Mouse (Mus musculus): Measurements from ENCODE around the gene Abca15. TPM values are rescaled to one million over a fixed set of nuclear protein-coding genes. Genes with fewer than 3 reads are reported as not detected.
"Not testable (repeated sequence)": the region's sequence is repeated elsewhere in the genome, so short reads cannot be mapped to it uniquely, and the experiment has no call there.

The Abca15 gene
- total RNA-seq (2017) = not detected in 2 replicates

DNA sequence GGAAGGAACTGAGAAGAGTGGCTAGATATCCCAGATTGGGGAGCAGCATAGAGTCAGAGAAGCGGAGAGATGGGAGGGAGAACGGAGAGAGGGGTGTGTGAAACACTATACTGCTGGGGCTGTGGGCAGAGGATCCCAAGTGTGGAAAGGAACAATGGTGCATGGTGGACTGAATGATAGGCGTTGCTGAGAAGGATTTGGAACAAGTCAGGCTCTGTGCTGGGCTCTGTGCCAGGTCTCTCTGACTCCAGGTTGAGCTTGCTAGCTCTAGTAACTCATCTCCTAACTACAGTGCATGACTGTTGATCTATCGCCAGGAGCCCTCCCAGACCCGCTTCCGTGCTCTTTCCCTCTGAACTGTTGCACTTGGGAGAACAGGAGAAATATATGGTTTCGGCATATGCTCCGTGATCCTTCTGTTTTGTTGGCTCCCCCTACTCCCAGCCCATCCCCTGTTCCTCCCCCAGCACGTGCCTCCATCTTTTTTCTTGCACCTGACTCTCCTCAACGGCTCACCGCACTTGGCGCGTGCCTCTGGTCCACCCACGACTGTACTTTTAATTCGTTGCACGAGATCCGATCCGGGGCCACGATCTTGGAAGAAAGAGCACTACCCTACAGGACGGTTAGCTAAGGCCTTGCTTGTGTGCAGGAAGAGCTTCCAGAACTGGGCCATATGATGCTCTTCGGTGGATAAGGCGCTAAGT is at the start of gene Abca15:
TSS of gene Abca15 (plus strand) at position 584 of the 707 bp plus-strand sequence.
- no peak for ATAC-seq (replicated peaks; ENCODE audit: low read depth, poor library complexity, severe bottlenecking)

DNA sequence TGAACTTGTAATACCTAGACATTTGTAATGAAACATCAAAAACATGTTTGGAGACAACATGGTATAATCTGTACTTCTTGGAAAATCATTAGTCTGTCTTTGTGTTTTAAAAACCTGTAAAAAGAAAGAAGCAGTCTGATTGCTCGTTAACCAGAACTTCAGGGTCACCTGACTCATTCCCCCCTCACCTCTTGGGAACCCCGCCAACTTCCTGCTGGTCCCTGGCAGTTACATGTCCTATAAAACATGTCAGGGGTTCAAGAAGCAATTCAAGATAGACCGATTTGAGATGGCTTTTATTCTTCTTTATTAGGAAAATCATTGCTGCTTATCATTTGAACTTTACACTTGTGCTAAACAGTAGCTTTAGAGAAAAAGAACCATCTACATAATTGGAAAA is 43.2 kb upstream of the Abca15 start:
- ATAC-seq (replicated peaks; ENCODE audit: low read depth, poor library complexity, severe bottlenecking) = no peak

DNA sequence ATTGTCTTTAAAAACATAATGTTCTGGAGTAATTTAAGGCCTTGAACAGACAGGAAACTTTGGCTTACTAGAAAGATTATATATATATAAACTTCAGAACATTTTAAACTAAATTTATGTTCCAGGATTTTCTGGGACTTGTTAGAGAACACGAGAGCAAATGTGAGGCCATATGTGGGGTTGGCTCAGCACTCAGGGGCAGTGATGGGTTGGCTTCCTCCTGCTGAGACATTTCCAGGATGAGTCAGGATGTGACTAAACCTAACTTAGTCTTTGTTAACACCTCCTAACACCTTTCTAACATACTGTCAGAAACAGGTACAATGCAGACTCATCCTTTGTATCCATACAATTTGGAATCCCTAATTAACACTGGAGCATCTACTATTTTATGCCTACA is 12.4 kb upstream of the Abca15 start:
- ATAC-seq (replicated peaks; ENCODE audit: low read depth, poor library complexity, severe bottlenecking) = no peak

DNA sequence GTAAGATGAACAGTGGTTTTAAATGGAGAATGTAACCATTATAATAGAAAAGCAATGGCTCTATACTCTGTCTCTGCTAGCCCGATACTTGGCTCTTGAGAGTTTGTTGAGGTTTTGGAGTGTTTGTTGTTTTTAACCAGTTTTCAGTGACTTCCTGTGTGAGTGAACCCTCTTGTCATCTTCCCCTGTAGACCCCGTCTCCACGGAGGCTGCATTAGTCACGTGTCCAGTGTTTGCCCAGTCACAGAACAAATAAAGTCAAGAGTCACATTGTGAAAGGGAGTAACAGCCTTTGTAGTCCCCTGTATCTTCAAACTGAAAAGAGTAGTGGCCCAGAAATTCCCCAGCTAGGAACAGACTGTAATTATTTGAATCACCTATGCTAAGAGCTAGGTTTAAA is 5.5 kb upstream of the Abca15 start:
- ATAC-seq (replicated peaks; ENCODE audit: low read depth, poor library complexity, severe bottlenecking) = no peak

DNA sequence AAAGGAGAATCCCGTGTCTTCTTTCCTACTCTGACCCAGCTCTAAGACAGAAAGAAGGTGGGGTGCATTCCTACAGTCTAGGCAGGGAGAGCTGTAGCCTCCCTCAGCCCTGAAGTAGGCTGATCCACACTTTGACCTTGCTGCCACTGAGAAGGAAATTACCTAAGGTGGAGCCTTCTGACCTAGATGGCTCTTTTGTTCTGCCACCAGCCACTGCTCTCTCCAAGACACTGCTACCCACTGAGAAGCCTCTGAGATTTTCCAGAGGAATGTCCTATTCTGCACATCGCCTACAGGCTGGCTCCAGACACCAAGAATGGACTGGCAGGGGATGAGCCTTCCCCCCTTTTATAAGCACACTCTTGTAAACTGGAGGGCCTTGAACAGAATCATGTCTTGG is 2.6 kb upstream of the Abca15 start:
- ATAC-seq (replicated peaks; ENCODE audit: low read depth, poor library complexity, severe bottlenecking) = not testable (repeated sequence)

DNA sequence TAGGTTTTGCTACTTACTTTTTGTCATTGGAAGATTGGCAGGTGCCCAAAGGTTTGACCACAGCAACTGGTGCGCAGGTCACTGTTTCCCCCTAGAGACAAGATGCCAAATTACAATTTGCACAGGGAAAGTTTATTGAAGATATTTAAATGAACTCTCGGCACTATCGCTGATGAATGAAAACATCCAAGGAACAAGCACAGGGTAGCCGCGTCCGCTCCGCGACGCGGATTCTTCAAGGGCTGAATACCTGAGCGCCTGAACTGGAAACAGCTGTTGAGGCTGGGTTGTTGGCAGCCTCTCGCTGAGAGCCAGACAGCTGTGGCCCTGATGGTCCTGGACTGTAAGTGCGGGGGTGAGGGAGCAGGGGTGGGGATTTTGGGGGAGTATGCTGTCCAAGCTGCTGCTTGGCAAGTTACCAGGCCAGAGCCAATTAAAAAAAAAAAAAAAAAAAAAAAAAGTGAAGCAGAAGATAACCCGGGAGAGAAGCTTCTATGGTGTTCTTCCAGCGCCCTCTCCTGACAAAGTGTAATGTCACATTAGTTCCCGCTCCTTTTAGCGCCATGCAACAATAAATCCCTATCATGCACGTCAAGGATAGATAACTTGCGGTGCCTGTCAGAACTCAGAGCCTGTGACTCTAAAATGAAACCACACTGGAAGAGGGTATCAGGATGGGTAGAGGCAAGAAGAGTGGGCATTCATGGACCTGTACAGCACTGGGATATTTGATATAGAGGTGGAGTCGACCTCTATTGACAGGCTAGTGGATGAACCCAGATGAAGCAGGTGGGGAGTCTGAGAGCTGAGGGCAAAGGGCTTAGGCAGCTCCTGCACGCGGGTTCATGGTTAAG is 1.0 kb upstream of the Abca15 start:
- no peak for ATAC-seq (replicated peaks; ENCODE audit: low read depth, poor library complexity, severe bottlenecking)

DNA sequence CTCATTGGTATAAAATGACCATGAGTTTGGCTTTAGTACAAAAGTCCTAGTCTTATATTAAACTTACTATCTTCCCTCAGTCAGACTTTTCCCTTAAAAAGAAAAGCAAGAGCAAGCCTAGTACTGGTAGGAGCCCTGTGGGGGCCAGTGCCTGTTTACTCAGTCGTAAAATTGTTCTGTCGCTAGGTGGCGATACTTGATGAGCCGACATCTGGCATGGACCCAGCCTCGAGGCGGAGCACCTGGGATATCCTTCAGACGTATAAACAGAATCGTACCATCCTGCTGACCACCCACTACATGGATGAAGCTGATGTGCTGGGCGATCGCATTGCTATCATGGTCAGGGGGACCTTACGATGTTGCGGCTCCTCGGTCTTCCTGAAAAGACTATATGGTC is 32.7 kb downstream of the Abca15 start:
- no peak; the same call in 1 of the 2 replicates for ATAC-seq (replicated peaks; ENCODE audit: low read depth, poor library complexity, severe bottlenecking)

DNA sequence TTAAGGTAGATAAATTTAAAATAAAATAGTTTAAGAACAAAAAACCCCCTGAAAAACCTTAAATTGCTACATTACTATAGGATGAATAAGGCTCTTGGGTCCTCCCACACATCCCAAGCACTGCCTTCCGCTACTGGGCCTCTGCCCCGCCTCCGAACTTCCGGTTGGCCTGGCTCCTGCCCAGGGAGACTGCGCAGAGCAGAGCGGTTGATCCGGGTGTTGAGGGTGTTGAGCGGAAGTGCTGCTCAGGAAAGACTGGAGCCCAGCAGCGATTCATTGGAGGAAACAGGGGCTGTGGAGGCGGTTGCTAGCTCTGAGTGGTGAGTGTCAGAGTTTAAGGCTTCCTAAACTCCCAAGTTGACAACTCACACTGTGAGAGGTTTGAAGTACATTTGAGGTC is 81.0 kb downstream of the Abca15 start, which contains the start of gene Abca16:
TSS of gene Abca16 (plus strand) at position 201 of the 400 bp plus-strand sequence.
- ATAC-seq (replicated peaks; ENCODE audit: low read depth, poor library complexity, severe bottlenecking) = no peak

DNA sequence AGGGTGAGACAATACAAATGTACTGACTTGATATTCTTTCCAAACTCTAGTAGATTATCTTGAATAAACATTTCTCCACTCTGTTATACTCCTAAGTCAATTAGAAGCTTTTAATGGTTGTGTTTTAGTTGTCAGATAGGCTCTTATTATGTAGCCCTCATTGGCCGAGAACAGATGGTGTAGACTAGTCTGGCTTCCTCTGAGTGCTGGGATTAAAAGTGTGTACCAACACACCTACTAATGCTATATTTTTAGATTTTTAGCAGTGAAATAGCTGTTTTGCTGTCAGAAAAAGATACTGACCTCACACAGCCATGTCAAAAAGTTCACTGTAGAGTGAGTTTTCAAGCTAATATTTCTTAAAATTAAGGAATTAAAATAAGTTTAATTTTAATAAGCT is 83.9 kb downstream of the Abca15 start:
- ATAC-seq (replicated peaks; ENCODE audit: low read depth, poor library complexity, severe bottlenecking) = no peak

DNA sequence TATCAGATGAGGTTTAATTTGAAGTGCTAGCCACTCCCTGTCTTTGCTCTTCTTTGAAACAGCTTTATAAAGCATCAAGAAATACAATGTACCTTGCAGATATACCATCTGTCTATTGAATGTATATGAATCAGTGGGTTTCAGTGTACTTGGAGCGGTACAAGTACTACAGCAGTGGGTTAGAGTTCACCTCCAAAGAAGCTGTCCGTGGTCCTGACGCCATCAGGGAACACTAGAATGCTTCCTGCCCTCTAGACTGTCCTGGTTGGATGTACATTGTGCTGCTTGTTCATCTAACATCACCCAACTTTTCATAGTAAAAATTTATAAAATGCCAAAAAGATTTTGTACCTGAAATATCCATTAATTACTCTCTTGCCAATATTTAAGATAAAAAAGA is 98.2 kb downstream of the Abca15 start:
- ATAC-seq (replicated peaks; ENCODE audit: low read depth, poor library complexity, severe bottlenecking) = no peak

DNA sequence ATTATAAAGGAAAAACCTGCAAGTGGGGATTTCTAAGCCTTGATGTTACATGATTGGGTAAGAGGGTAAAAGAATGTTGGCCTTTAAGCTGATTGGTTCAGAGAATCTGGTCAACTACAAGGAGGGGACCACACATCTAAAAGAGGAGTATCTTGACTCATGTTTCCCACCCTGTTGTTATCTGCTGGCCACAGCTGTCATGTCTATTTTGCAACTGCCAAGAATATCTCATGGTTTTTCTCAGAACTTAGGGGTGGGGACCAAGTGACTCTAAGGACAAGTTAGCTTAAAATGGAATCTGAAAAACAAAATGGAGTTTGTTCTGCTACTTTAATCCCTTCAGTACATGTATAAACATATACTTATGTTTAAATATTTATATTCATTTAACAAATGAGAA is 103.0 kb downstream of the Abca15 start:
- ATAC-seq (replicated peaks; ENCODE audit: low read depth, poor library complexity, severe bottlenecking) = no peak

Other genes starting within 250 kb of the Abca15 start
- not detected in 2 replicates for gene Dnah3, start 233.4 kb upstream of the Abca15 start, total RNA-seq (2017)
- 3.6 and 5.9 TPM in 2 replicates for gene Tmem159, start 226.3 kb upstream of the Abca15 start, total RNA-seq (2017)
- not detected in 2 replicates for gene Zp2, start 183.4 kb upstream of the Abca15 start, total RNA-seq (2017)
- gene Anks4b, start 154.8 kb upstream of the Abca15 start, total RNA-seq (2017) = not detected in 2 replicates
- not detected in 2 replicates for gene Crym, start 126.6 kb upstream of the Abca15 start, total RNA-seq (2017)
- gene Abca14, start 124.7 kb upstream of the Abca15 start, total RNA-seq (2017) = not detected in 2 replicates
- not detected in 2 replicates for gene Abca16, start 81.0 kb downstream of the Abca15 start, total RNA-seq (2017)